Mouse (Mus musculus) embryonic facial prominence, embryonic 14.5 days (tissue): Measurements from ENCODE around the gene Htr2a. TPM values are rescaled to one million over a fixed set of nuclear protein-coding genes. Genes with fewer than 3 reads are reported as not detected.
A peak's percentile ranks its signal among the peaks of the same experiment; 100 is the strongest.

Experiments
- ATAC-seq: fragments of 200-750 bp; cut with Nextera tagmentation; 2 replicates; pipeline ENCODE4 v1.8.0; 2017; ENCODE audit warnings: low read depth, moderate number of reproducible peaks, moderate TSS enrichment
- DNase-seq: peaks from one replicate; pipeline ENCODE4 v3.0.0-alpha.2; 2015; ENCODE audit warnings: low spot score
- H3K27ac ChIP-seq: fragments of 300-500 bp; sonication (generic); replicated peaks from 2 replicates; pipeline ENCODE4 v1.5.1; 2014; ENCODE audit warnings: low read depth, mild to moderate bottlenecking, low read length, moderate library complexity
- H3K27me3 ChIP-seq: fragments of 300-500 bp; sonication (generic); replicated peaks from 2 replicates; pipeline ENCODE4 v1.6.1; 2014; ENCODE audit warnings: low read length; ENCODE audit not compliant: control insufficient read depth, insufficient read depth
- H3K36me3 ChIP-seq: fragments of 300-500 bp; sonication (generic); 2 replicates; pipeline ENCODE4 v1.6.1; 2014; ENCODE audit warnings: low read length, mixed read lengths; ENCODE audit not compliant: control insufficient read depth, insufficient read depth
- H3K4me1 ChIP-seq: fragments of 300-500 bp; sonication (generic); 2 replicates; pipeline ENCODE4 v1.6.1; 2014; ENCODE audit warnings: antibody characterized with exemption, low read length; ENCODE audit not compliant: control insufficient read depth, insufficient read depth
- H3K4me2 ChIP-seq: fragments of 300-500 bp; sonication (generic); 2 replicates; pipeline ENCODE4 v1.6.1; 2014; ENCODE audit warnings: low read depth, mild to moderate bottlenecking, low read length, moderate library complexity, mixed read lengths
- H3K4me3 ChIP-seq: fragments of 300-500 bp; sonication (generic); 2 replicates; pipeline ENCODE4 v1.5.1; 2014; ENCODE audit warnings: low read depth, mild to moderate bottlenecking, low read length
- H3K9ac ChIP-seq: fragments of 300-500 bp; sonication (generic); 2 replicates; pipeline ENCODE4 v1.6.1; 2014; ENCODE audit warnings: low read depth, mild to moderate bottlenecking, low read length, moderate library complexity, mixed read lengths
- H3K9me3 ChIP-seq: fragments of 300-500 bp; sonication (generic); 2 replicates; pipeline ENCODE4 v1.6.1; 2016; ENCODE audit warnings: low read length; ENCODE audit not compliant: control insufficient read depth
- WGBS: fragments of 180-500 bp; shearing (Covaris S2); extraction: QIAGEN DNeasy Blood & Tissue Kit; methylation state at CpG from one replicate; pipeline ENCODE4 v1.1.7; 2014; 5-methylcytosine and 5-hydroxymethylcytosine counted together
- polyA plus RNA-seq: library from polyadenylated mRNA; unstranded; fragments of >200 nt; fragmentation: Nextera tagmentation; extraction: Ambion mirVana; gene quantifications from 2 replicates; pipeline ENCODE4 v1.2.1, GENCODE M21; 2014

Gene Htr2a
- polyA plus RNA-seq, 1 experiment from 2014 or later, result 1.1 TPM

DNA sequence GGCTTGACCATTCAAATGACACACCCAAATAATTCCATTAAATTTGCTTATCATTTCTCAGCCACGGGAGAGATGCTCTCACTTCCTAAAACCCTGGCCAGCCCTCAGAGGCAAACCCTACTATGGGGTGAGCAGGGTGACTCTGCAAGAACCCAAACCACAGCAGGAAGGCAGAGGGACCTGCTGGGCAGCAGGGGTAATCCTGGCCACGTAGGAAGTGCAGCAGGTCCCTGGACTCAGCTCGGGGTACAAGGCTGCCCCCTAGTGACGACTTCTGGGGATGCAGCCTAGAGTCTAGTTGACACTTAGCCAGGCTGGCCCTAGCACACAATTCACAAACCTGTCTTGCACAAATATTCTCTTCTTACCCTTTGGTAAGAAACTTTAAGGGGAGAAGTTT, 2.7 kb downstream of the Htr2a start:
- H3K4me1 ChIP-seq, result 0 out of 2 replicates have a peak, but pooled peaks cover 4% of the 10 kb centered on the region
- 0 out of 2 replicates have a peak, but pooled peaks cover 12% of the 10 kb centered on the region for H3K27me3 ChIP-seq
- DNase-seq, result peak; percentile 64
- ATAC-seq, result peak; percentile 48; the same call in 1 of the 2 replicates
- no peaks in the 10 kb centered on the region for H3K9me3 ChIP-seq
- H3K27ac ChIP-seq, result no peak overlapping the region
- no peak overlapping the region for H3K9ac ChIP-seq
- peak overlapping the region; percentile 43 for H3K4me3 ChIP-seq
- H3K36me3 ChIP-seq, result no peaks in the 10 kb centered on the region
- H3K4me2 ChIP-seq, result peak overlapping the region; percentile 40
- WGBS, result 0% methylated on average over 4 of the region's 4 CpGs

DNA sequence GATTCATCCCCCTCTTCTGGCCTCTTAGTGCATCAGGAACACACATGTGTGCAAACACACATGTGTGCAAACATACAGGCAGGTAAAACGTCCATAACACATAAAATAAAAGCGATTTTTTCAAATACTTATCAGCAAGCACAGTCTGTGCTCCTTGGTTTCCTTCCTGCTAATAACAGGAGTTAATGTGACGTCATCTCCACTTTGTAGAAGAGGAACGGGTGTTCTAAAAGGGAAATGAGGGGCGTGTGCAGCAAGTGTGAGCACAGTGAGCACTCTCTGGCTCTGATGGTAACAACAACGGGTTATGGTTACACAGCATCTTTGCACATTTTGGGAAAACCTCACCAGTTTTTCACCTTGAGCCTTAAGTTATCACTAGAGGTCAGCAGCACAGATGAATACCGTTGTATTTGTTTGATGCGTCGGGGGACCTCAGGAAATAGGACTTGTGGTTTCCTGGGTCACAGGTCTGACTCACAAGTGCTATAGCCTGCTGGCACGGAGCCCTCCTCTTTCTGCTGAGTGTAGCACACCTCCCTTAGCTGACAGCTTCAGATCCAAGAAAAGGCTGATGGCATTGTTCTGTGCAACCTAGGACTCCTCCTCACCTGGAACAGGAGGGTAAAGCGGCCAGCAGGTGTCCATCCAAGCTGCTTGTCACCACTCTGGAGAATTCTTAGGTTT, 5.6 kb downstream of the Htr2a start:
- ATAC-seq, result no peak
- Histone ChIP-seq H3K27ac (no peak overlapping the region), H3K4me1 (no peaks in the 10 kb centered on the region), H3K9me3 (no peaks in the 10 kb centered on the region), H3K27me3 (0 out of 2 replicates have a peak, but pooled peaks cover 4% of the 10 kb centered on the region), H3K36me3 (no peaks in the 10 kb centered on the region), H3K4me3 (no peak overlapping the region), H3K4me2 (no peak overlapping the region), H3K9ac (no peak overlapping the region)
- WGBS, result 65% methylated on average over 11 of the region's 11 CpGs
- peak; percentile 17 for DNase-seq

DNA sequence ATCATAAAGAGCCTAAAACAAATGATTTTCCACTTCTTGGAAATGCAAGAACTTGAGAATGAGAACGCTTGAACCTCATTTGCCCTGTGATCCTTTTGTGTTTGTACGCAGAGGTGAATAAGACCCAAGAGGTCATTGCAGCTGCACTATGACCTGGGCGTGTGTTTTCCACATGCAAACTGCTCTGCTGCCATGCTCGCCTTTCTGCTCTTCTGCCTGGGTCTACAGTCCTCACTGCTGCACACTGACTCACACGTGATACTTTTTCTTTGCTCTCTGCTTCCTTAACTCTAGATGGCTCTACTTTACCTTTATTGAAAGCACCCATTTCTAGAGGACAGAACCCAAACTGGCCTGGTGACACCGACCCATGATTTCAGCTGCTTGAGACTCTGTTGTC, 9.4 kb downstream of the Htr2a start:
- H3K4me2 ChIP-seq, result no peak overlapping the region
- no peaks in the 10 kb centered on the region for H3K4me1 ChIP-seq
- H3K36me3 ChIP-seq, result no peaks in the 10 kb centered on the region
- ATAC-seq (no peak), DNase-seq (no peak)
- H3K27me3 ChIP-seq, result no peaks in the 10 kb centered on the region
- no peak overlapping the region for H3K27ac ChIP-seq
- no peaks in the 10 kb centered on the region for H3K9me3 ChIP-seq
- 80% methylated on average over 6 of the region's 6 CpGs for WGBS
- no peak overlapping the region for H3K9ac ChIP-seq
- H3K4me3 ChIP-seq, result no peak overlapping the region

DNA sequence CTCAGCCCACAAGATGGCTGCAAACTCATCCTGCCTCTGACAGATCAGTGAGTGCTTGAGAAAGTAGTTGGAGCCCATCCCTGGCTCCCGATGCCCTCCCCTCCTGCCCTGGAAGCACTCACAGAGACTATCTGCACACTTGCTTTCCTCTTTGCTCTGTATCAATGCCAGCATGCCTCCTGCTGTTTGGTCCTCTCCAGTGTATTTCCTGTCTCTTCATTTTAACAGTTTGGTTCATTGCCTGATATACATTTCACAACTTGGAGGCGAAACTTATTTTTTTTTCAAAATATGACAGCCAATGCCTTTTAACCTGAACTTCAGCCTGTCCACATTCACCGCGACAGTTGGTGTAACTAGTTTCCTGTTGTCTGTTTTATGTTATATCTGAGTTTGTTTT, 11.0 kb downstream of the Htr2a start:
- Histone ChIP-seq H3K27me3 (no peaks in the 10 kb centered on the region), H3K4me2 (no peak overlapping the region), H3K9ac (no peak overlapping the region), H3K4me1 (no peaks in the 10 kb centered on the region), H3K4me3 (no peak overlapping the region), H3K27ac (no peak overlapping the region), H3K36me3 (no peaks in the 10 kb centered on the region), H3K9me3 (no peaks in the 10 kb centered on the region)
- ATAC-seq (no peak), DNase-seq (no peak)
- WGBS, result 72% methylated on average over 4 of the region's 4 CpGs

DNA sequence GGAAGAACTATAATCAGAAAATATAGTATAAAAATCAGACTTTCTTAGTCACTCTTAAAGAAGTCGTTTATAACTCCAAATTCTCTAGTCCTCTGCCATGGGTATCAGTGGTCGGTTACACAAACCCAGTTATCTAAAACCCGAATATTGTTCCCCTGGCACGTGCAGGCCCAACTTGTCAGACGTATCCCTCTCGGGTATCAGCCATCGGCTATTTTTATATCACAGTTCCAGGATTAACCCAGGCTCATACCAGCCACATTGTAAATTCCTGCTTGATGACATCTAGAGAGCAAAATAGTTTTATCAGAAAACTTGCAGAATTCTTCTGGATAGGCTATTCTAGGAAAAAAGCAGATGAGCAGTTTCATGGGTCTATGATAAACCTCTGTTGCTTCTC, 16.6 kb downstream of the Htr2a start:
- no peak for ATAC-seq

DNA sequence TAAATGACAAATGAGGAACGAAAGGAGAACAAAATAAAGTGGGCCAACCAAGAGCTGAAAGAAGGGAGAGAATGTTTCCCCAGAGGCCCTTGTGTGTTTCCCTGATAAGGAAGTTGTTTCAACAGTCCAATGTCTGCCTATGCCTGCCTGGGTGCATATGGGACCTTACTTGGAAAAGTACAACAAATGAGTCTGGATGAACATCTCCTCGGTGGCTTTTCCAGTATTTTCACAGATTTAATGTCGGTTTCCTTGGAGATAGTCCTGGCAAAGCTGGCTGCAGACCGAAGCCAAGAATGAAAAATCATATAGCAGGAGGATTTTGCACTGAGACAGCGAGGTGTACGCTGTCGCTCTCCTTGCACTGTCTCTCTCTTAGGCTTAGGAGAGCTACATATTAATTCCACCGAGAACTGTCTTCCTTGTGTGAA, 18.8 kb downstream of the Htr2a start:
- DNase-seq (no peak), ATAC-seq (no peak)
- no peak overlapping the region for H3K9ac ChIP-seq
- H3K4me1 ChIP-seq, result no peaks in the 10 kb centered on the region
- no peak overlapping the region for H3K4me2 ChIP-seq
- H3K4me3 ChIP-seq, result no peak overlapping the region
- H3K27me3 ChIP-seq, result no peaks in the 10 kb centered on the region
- H3K9me3 ChIP-seq, result no peaks in the 10 kb centered on the region
- H3K36me3 ChIP-seq, result no peaks in the 10 kb centered on the region
- whole genome bisulfite sequencing, result 78% methylated on average over 8 of the region's 8 CpGs
- H3K27ac ChIP-seq, result no peak overlapping the region

More for the DNA sequence above, 16.6 kb downstream of the Htr2a start:
- WGBS, result 67% methylated on average over 7 of the region's 7 CpGs
- Histone ChIP-seq H3K4me3 (no peak overlapping the region), H3K27ac (no peak overlapping the region), H3K4me1 (no peaks in the 10 kb centered on the region), H3K27me3 (no peaks in the 10 kb centered on the region), H3K36me3 (no peaks in the 10 kb centered on the region), H3K9ac (no peak overlapping the region), H3K9me3 (no peaks in the 10 kb centered on the region), H3K4me2 (no peak overlapping the region)
- DNase-seq, result no peak

DNA sequence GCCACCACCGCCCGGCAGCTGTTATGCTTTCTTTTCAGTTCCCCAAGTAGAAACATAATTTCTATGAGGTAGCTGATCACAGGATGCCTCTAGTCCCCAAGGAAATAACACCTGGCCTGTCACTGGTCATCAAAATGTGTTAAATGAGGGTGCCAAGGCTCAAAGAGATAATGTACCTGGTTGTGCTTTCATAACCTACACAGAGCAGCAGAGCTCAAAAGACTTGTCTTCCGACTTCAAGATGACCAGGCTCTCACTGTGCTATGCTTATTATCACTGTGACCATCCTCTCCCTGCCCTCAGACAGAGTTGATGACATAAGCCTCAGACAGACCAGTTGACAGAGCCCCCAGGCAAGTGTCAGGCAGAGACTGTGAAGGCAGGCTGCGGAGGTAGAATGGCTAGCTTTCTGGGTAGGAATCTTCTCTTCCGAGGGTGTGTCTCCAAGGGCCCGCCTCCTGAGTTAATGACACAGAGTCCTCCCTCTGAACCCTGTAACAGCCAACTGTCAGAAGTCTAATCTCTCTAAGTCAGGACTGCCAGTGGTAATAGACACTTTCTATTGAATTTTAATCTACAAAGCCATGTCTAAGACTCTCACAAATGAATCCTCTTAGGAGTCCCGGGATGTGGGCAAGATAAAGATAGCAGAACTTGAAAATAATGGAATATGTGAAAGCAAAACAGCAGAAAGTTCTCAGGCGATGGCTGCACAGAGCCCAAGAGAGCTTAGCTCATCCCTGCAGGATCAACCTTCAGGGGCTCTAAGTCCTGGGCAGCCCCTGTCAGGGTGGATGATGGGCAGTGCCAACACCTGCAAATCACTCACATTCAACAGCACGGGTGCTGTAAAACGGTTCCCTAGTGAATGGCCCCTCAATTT, 31.7 kb downstream of the Htr2a start:
- H3K4me3 ChIP-seq, result no peak overlapping the region
- H3K4me1 ChIP-seq, result no peaks in the 10 kb centered on the region
- no peak overlapping the region for H3K4me2 ChIP-seq
- no peaks in the 10 kb centered on the region for H3K9me3 ChIP-seq
- H3K27ac ChIP-seq, result no peak overlapping the region
- 52% methylated on average over 10 of the region's 10 CpGs for WGBS
- H3K9ac ChIP-seq, result no peak overlapping the region
- no peaks in the 10 kb centered on the region for H3K27me3 ChIP-seq
- ATAC-seq (0 out of 2 replicates have a peak, but pooled peaks have one; percentile 33), DNase-seq (peak; percentile 24)
- no peaks in the 10 kb centered on the region for H3K36me3 ChIP-seq

DNA sequence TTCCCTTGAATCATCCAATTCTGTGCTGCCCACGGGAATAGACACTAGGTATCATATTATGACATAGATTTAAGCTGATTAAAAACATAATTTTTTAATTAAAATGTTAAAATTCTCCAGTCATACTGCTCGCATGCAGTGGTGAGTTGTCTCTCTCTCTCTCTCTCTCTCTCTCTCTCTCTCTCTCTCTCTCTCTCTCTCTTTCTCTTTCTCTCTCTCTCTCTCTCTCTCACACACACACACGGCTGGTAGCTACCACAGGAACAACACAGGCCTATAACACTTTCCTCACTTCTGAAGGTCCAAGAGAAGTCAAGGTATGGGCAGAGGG, 32.3 kb downstream of the Htr2a start:
- no peak overlapping the region for H3K4me2 ChIP-seq
- no peak overlapping the region for H3K9ac ChIP-seq
- no peak for ATAC-seq
- no peaks in the 10 kb centered on the region for H3K9me3 ChIP-seq
- H3K4me1 ChIP-seq, result no peaks in the 10 kb centered on the region
- H3K27ac ChIP-seq, result no peak overlapping the region
- H3K27me3 ChIP-seq, result no peaks in the 10 kb centered on the region
- WGBS, result 59% methylated on average over 3 of the region's 3 CpGs
- no peak for DNase-seq
- H3K36me3 ChIP-seq, result no peaks in the 10 kb centered on the region
- no peak overlapping the region for H3K4me3 ChIP-seq
